Mouse (Mus musculus) erythroblast, embryonic 14.5 days (primary cell): ENCODE measurements around the gene Mmd.

Source experiments
- GATA1 ChIP-seq: IDR thresholded peaks from 2 replicates; pipeline ENCODE4 v1.6.1; 2012; ENCODE audit warnings: low read length, inconsistent platforms, mixed read lengths
- TAL1 ChIP-seq: IDR thresholded peaks from 3 replicates; pipeline ENCODE4 v1.6.1; 2012; ENCODE audit warnings: low read length, inconsistent platforms, mixed read lengths

DNA sequence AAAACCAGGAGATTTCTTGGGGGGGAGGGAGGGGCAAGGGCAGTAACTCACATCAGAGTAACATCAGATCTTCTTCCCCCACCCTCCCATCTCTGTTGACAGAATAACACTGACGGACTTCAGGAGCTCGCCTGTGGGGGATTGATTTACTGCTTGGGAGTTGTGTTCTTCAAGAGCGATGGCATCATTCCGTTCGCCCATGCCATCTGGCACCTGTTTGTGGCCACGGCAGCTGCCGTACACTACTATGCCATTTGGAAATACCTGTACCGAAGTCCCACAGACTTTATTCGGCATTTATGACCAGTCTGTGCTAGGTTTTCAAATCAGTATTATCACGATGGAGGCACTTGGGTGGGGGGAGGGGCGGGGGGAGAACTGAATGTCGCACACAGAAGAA, 27.3 kb downstream of the Mmd start:
- no peak for TF ChIP-seq TAL1
- TF ChIP-seq GATA1 = no peak
